9 mouse cellular contexts compared by ENCODE assay signal in the genomic region with DNA sequence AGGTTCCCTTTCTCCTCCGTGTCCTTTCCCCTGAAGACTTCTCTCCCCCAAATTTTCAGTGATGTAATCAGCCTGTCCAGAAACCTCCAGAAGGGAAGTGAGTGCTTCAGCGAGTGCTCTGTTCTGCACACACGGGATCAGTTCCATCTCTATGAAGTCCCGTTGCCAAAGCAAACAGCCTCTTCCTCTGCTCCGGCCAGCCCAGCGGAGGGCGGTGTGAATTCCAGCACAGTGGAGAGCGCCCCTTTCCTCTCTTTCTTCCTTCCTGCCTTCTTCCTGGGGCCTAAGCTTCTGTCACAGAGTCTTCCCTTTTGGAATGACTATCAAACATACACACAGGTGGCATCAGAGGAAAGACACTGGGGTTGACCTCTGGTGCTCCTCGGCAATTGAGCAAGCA. TPM values are rescaled to one million over a fixed set of nuclear protein-coding genes. Genes with fewer than 3 reads are reported as not detected.
DNase-seq lines count a peak whose midpoint lies in the region; ATAC-seq and TF ChIP-seq lines count a peak whose summit lies in the region.
"Had no signal": no experiment of that assay in that cellular context is flagged by ENCODE, and none has a peak within 500 bp of the region (broad histone marks: within the 10 kb centered on the region; RNA-seq: fewer than 3 reads in every experiment).

No protein-coding gene starts in this region.

- H3K36me3 ChIP-seq in hindbrain, embryonic 13.5 days, result peaks cover 44% of the 10 kb centered on the region
- peaks cover 4% of the 10 kb centered on the region; the same call in 1 of the 2 replicates for H3K36me3 ChIP-seq in hindbrain, postnatal 0 days (ENCODE audit: insufficient read depth, low read length)
- no peaks in the 10 kb centered on the region for H3K36me3 ChIP-seq in thymus, adult 2 months (ENCODE audit: control insufficient read depth, insufficient read depth, low read length)

- WGBS in hindbrain, embryonic 13.5 days, result 79% methylated on average over 9 of the region's 9 CpGs
- WGBS in hindbrain, postnatal 0 days, result 80% methylated on average over 9 of the region's 9 CpGs
- 24% methylated on average over 9 of the region's 9 CpGs for WGBS in lung, adult 2 months
- WGBS in thymus, adult 2 months, result 96% methylated on average over 9 of the region's 9 CpGs

- 0 out of 2 replicates have a peak, but pooled peaks cover 3% of the 10 kb centered on the region for H3K4me1 ChIP-seq in hindbrain, embryonic 13.5 days (replicated peaks)
- H3K4me1 ChIP-seq in hindbrain, postnatal 0 days (ENCODE audit: insufficient read depth, low read length), result no peaks in the 10 kb centered on the region
- H3K4me1 ChIP-seq in lung, adult 2 months (ENCODE audit: control insufficient read depth, insufficient read depth, low read length), result peaks cover 38% of the 10 kb centered on the region
- H3K4me1 ChIP-seq in thymus, adult 2 months (replicated peaks; ENCODE audit: control insufficient read depth, insufficient read depth, low read length), result no peaks in the 10 kb centered on the region

- 0 out of 2 replicates have a peak, but pooled peaks have one; percentile 27 for TF ChIP-seq POLR2A in lung, adult 2 months (IDR thresholded peaks at IDR 0.05; ENCODE audit: borderline replicate concordance, extremely low read depth, low read depth, low read length)
- TF ChIP-seq POLR2A in thymus, adult 2 months (IDR thresholded peaks at IDR 0.05; ENCODE audit: control insufficient read depth, extremely low read depth, insufficient read depth, low read length, poor library complexity), result no peak

- H3K9me3 ChIP-seq in hindbrain, embryonic 13.5 days, result no peaks in the 10 kb centered on the region
- H3K9me3 ChIP-seq in hindbrain, postnatal 0 days (ENCODE audit: low read length), result no peaks in the 10 kb centered on the region
- H3K9me3 ChIP-seq: embryonic facial prominence, embryonic 13.5 days had no signal

- no peak for ATAC-seq in hindbrain, embryonic 13.5 days (ENCODE audit: low FRiP score)
- no peak for ATAC-seq in hindbrain, postnatal 0 days
- ATAC-seq in activated CD4-positive, CD25-positive, alpha-beta regulatory T cell, adult 4 months, result no peak

- H3K27ac ChIP-seq in hindbrain, embryonic 13.5 days, result peak overlapping the region; percentile 23; the same call in 1 of the 2 replicates
- no peak overlapping the region for H3K27ac ChIP-seq in hindbrain, postnatal 0 days
- no peak overlapping the region for H3K27ac ChIP-seq in thymus, adult 2 months (ENCODE audit: control insufficient read depth, insufficient read depth, low read length)
- H3K27ac ChIP-seq: embryonic facial prominence, embryonic 13.5 days had no signal

- H3K4me3 ChIP-seq in hindbrain, embryonic 13.5 days, result no peak overlapping the region
- no peak overlapping the region for H3K4me3 ChIP-seq in hindbrain, postnatal 0 days (ENCODE audit: low read length)
- H3K4me3 ChIP-seq in lung, adult 2 months (replicated peaks; ENCODE audit: extremely low read depth, low read depth, low read length), result no peak overlapping the region
- no peak overlapping the region for H3K4me3 ChIP-seq in thymus, adult 2 months (ENCODE audit: control insufficient read depth, insufficient read depth, low read length)
- H3K4me3 ChIP-seq: embryonic facial prominence, embryonic 13.5 days had no signal

- no peak overlapping the region for H3K9ac ChIP-seq in hindbrain, embryonic 13.5 days
- H3K9ac ChIP-seq in hindbrain, postnatal 0 days (replicated peaks; ENCODE audit: low read length), result no peak overlapping the region
- H3K9ac ChIP-seq: embryonic facial prominence, embryonic 13.5 days had no signal

- H3K4me2 ChIP-seq in hindbrain, embryonic 13.5 days, result no peak overlapping the region
- no peak overlapping the region for H3K4me2 ChIP-seq in hindbrain, postnatal 0 days (ENCODE audit: low read depth, low read length)
- H3K4me2 ChIP-seq: embryonic facial prominence, embryonic 13.5 days had no signal

- intact Hi-C loops in heart, postnatal 25 days (cut with DNase I), result loop anchor here (1.0 kb wide), 1 partner anchor 15 kb away; no protein-coding TSS in a partner anchor

- no peak for TF ChIP-seq CTCF in hindbrain, postnatal 0 days (IDR thresholded peaks at IDR 0.05; ENCODE audit: low read depth)
- TF ChIP-seq CTCF in lung, adult 2 months (IDR thresholded peaks at IDR 0.05; ENCODE audit: insufficient read depth, low read length), result no peak
- no peak for TF ChIP-seq CTCF in thymus, adult 2 months (IDR thresholded peaks at IDR 0.05; ENCODE audit: borderline replicate concordance, control insufficient read depth, extremely low read depth, insufficient read depth, low read length, poor library complexity)

- DNase-seq in hindbrain, postnatal 0 days (ENCODE audit: low spot score), result no peak
- DNase-seq in gastrocnemius, adult 18-20 months (ENCODE audit: low spot score), result peak; percentile 74
- DNase-seq in heart, postnatal 25 days (ENCODE audit: low spot score), result peak; percentile 83
- DNase-seq in lung, adult 2 months, result peak; percentile 56
- no peak for DNase-seq in thymus, adult 2 months
- no peak for DNase-seq in neural tube, embryonic 10.5 days (ENCODE audit: extremely low spot score, low spot score)

- no peaks in the 10 kb centered on the region for H3K27me3 ChIP-seq in hindbrain, embryonic 13.5 days
- no peaks in the 10 kb centered on the region for H3K27me3 ChIP-seq in hindbrain, postnatal 0 days (ENCODE audit: insufficient read depth, low read length)
- no peaks in the 10 kb centered on the region for H3K27me3 ChIP-seq in thymus, adult 2 months (ENCODE audit: control insufficient read depth, insufficient read depth, low read length)
- H3K27me3 ChIP-seq: embryonic facial prominence, embryonic 13.5 days had no signal

RNA-seq across cellular contexts. Expression of a gene that starts 19.0 kb away (rescaled TPM):
- polyA plus RNA-seq in hindbrain, embryonic 13.5 days (2015; fragmentation: Nextera tagmentation; extraction: Ambion mirVana), result 10.8 and 11.5 TPM in 2 replicates
- 15.4 and 21.5 TPM in 2 replicates for total RNA-seq in hindbrain, postnatal 0 days (2014; rRNA removed)
- 11.5 and 11.7 TPM in 2 replicates for polyA plus RNA-seq in hindbrain, postnatal 0 days (2015; fragmentation: Nextera tagmentation; extraction: Ambion mirVana)
- total RNA-seq in gastrocnemius, adult 18-20 months (2021), result 10 to 100 TPM; 10.8 to 18.8 TPM
- total RNA-seq in heart, postnatal 25 days (2021), result 10 to 100 TPM; 34.5 to 41.7 TPM
- polyA plus RNA-seq in lung, adult 2 months (2012; rRNA removed), result 340 and 393 TPM in 2 replicates
- under 1 TPM in 1 of 2 experiments, not detected in 1; 0.63 TPM for polyA plus RNA-seq in activated CD4-positive, CD25-positive, alpha-beta regulatory T cell, adult 4 months (2017; shearing (Covaris generic))
- 7.2 and 11.3 TPM in 2 replicates for polyA plus RNA-seq in thymus, adult 2 months (2012; rRNA removed)

RNA-seq across cellular contexts. Expression of a gene that starts 48.5 kb away (rescaled TPM):
- 18.3 and 18.8 TPM in 2 replicates for polyA plus RNA-seq in hindbrain, embryonic 13.5 days (2015; fragmentation: Nextera tagmentation; extraction: Ambion mirVana)
- total RNA-seq in hindbrain, postnatal 0 days (2014; rRNA removed), result 27.0 and 37.3 TPM in 2 replicates
- polyA plus RNA-seq in hindbrain, postnatal 0 days (2015; fragmentation: Nextera tagmentation; extraction: Ambion mirVana), result 13.1 and 13.4 TPM in 2 replicates
- total RNA-seq in gastrocnemius, adult 18-20 months (2021), result 1 to 10 TPM; 1.9 to 2.1 TPM
- total RNA-seq in heart, postnatal 25 days (2021), result 1 to 10 TPM; 4.9 to 6.6 TPM
- 9.1 and 11.1 TPM in 2 replicates for polyA plus RNA-seq in lung, adult 2 months (2012; rRNA removed)
- 10 to 100 TPM; 14.5 TPM for polyA plus RNA-seq in activated CD4-positive, CD25-positive, alpha-beta regulatory T cell, adult 4 months (2017; shearing (Covaris generic))
- 17.0 and 22.6 TPM in 2 replicates for polyA plus RNA-seq in thymus, adult 2 months (2012; rRNA removed)

RNA-seq across cellular contexts. Expression of a gene that starts 48.8 kb away (rescaled TPM):
- 6.3 and 7.1 TPM in 2 replicates for polyA plus RNA-seq in hindbrain, embryonic 13.5 days (2015; fragmentation: Nextera tagmentation; extraction: Ambion mirVana)
- total RNA-seq in hindbrain, postnatal 0 days (2014; rRNA removed), result 24.4 and 26.7 TPM in 2 replicates
- polyA plus RNA-seq in hindbrain, postnatal 0 days (2015; fragmentation: Nextera tagmentation; extraction: Ambion mirVana), result 3.7 TPM in 2 replicates
- total RNA-seq in gastrocnemius, adult 18-20 months (2021), result 1 to 10 TPM; 6.8 to 7.6 TPM
- 10 to 100 TPM; 10.8 to 13.3 TPM for total RNA-seq in heart, postnatal 25 days (2021)
- 16.4 and 18.0 TPM in 2 replicates for polyA plus RNA-seq in lung, adult 2 months (2012; rRNA removed)
- polyA plus RNA-seq in activated CD4-positive, CD25-positive, alpha-beta regulatory T cell, adult 4 months (2017; shearing (Covaris generic)), result 10 to 100 TPM; 12.6 to 17.1 TPM
- polyA plus RNA-seq in thymus, adult 2 months (2012; rRNA removed), result 41.4 and 46.9 TPM in 2 replicates

RNA-seq across cellular contexts. Expression of a gene that starts 51.4 kb away (rescaled TPM):
- polyA plus RNA-seq in hindbrain, embryonic 13.5 days (2015; fragmentation: Nextera tagmentation; extraction: Ambion mirVana), result 41.9 and 45.5 TPM in 2 replicates
- 46.9 and 59.3 TPM in 2 replicates for total RNA-seq in hindbrain, postnatal 0 days (2014; rRNA removed)
- polyA plus RNA-seq in hindbrain, postnatal 0 days (2015; fragmentation: Nextera tagmentation; extraction: Ambion mirVana), result 32.5 and 33.1 TPM in 2 replicates
- 1 to 10 TPM; 4.0 to 6.0 TPM for total RNA-seq in gastrocnemius, adult 18-20 months (2021)
- 10 to 100 TPM; 10.8 to 12.2 TPM for total RNA-seq in heart, postnatal 25 days (2021)
- 17.9 and 19.2 TPM in 2 replicates for polyA plus RNA-seq in lung, adult 2 months (2012; rRNA removed)
- polyA plus RNA-seq in activated CD4-positive, CD25-positive, alpha-beta regulatory T cell, adult 4 months (2017; shearing (Covaris generic)), result 10 to 100 TPM; 16.8 to 18.7 TPM
- 26.4 and 28.1 TPM in 2 replicates for polyA plus RNA-seq in thymus, adult 2 months (2012; rRNA removed)

RNA-seq across cellular contexts. Expression of a gene that starts 56.2 kb away (rescaled TPM):
- not detected in 2 replicates for polyA plus RNA-seq in hindbrain, embryonic 13.5 days (2015; fragmentation: Nextera tagmentation; extraction: Ambion mirVana)
- total RNA-seq in hindbrain, postnatal 0 days (2014; rRNA removed), result 0.63 TPM in 1 of 2 replicates, not detected in the other
- 0.21 and 0.26 TPM in 2 replicates for polyA plus RNA-seq in hindbrain, postnatal 0 days (2015; fragmentation: Nextera tagmentation; extraction: Ambion mirVana)
- 1 to 10 TPM; 1.1 to 1.5 TPM for total RNA-seq in gastrocnemius, adult 18-20 months (2021)
- 1 to 10 TPM; 3.7 to 6.7 TPM for total RNA-seq in heart, postnatal 25 days (2021)
- polyA plus RNA-seq in lung, adult 2 months (2012; rRNA removed), result not detected in 2 replicates
- polyA plus RNA-seq in activated CD4-positive, CD25-positive, alpha-beta regulatory T cell, adult 4 months (2017; shearing (Covaris generic)), result not detected
- not detected in 2 replicates for polyA plus RNA-seq in thymus, adult 2 months (2012; rRNA removed)

Comparison
In these comparisons a context has a peak if more than half of its experiments do, and no peak if none do; other contexts are left out.
1. DNase-seq: peak in gastrocnemius, adult 18-20 months (single experiment), heart, postnatal 25 days (single experiment) and lung, adult 2 months (single experiment); none in hindbrain, postnatal 0 days (single experiment), thymus, adult 2 months (single experiment) and neural tube, embryonic 10.5 days (single experiment).
2. RNA of a gene that starts 19.0 kb away (polyA plus RNA-seq): 340 to 393 TPM in lung, adult 2 months; 11.5 to 11.7 TPM in hindbrain, postnatal 0 days, 7.2 to 11.3 TPM in thymus, adult 2 months, 10.8 to 11.5 TPM in hindbrain, embryonic 13.5 days and 0.63 TPM in activated CD4-positive, CD25-positive, alpha-beta regulatory T cell, adult 4 months; every median in the first group is over 10 times any median in the second.